Mouse (Mus musculus): ENCODE results near the gene Gm20388. TPM values are rescaled to one million over a fixed set of nuclear protein-coding genes. Genes with fewer than 3 reads are reported as not detected.

Gm20388 gene
- polyA plus RNA-seq, 1 experiment from 2014 or later, result not detected

DNA sequence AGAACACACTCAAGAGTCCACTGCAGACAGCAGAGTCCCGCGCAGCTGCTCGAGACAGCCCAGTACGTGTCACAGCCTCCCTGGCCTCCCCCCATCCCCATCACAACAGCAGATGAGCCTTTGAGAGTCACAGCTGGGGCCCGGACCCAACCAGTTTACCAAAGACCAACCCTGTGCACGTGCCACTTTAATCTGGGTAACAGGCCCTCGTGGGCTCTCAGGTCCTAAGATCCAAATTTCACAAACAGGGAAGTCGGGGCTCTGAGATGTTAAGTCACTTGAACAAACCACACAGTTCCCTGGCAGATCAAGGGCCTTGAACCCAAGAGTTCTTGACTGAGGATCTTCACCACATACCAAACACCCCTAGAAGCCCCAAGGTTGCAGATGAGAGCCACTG, 2010.9 kb downstream of the Gm20388 start:
- DNase-seq (ENCODE audit: low spot score), result no peak
- Histone ChIP-seq H3K9ac (ENCODE audit: low read length) (no peak overlapping the region), H3K4me1 (replicated peaks; ENCODE audit: control insufficient read depth, insufficient read depth) (peaks cover 2% of the 10 kb centered on the region; the same call in 1 of the 2 replicates)

DNA sequence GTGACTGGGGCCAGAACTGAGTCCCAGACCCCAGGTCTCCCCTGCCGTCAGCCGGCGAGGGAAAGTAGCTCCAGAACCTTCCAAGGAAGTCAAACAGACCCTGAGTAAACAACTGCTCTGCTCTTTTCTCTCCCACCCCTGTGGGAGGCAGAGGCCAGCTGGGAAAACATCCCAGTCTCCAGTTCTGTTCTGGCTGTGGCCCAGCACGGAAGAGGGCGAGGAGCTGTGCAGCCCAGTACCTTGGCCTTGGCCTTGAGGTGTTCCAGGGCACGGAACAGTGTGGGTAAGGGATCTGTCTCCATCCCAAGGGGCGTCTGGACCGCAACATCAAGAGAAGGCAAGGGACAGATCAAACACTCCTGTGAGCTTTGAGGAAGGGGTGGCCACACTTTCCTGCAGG, 2011.5 kb downstream of the Gm20388 start:
- WGBS, result 23% methylated on average over 8 of the region's 8 CpGs

More for the DNA sequence above, 2010.9 kb downstream of the Gm20388 start:
- Histone ChIP-seq H3K9me3 (ENCODE audit: control insufficient read depth, low read length) (no peaks in the 10 kb centered on the region), H3K36me3 (ENCODE audit: control insufficient read depth, insufficient read depth, low read length) (no peaks in the 10 kb centered on the region), H3K27ac (replicated peaks) (peak overlapping the region; percentile 70), H3K4me3 (ENCODE audit: low read depth, low read length) (no peak overlapping the region), H3K4me2 (replicated peaks; ENCODE audit: low read depth) (no peak overlapping the region), H3K27me3 (ENCODE audit: control insufficient read depth, insufficient read depth, low read length) (no peaks in the 10 kb centered on the region)
- no peak for ATAC-seq (ENCODE audit: low FRiP score, low TSS enrichment)
- WGBS, result 60% methylated on average over 8 of the region's 8 CpGs
- TF ChIP-seq CTCF (IDR thresholded peaks at IDR 0.05; ENCODE audit: low read depth) (no peak), EP300 (optimal IDR thresholded peaks at IDR 0.05) (no peak)

GRCm38 (mm10) chr8:121924681-121925080, 2014.0 kb downstream of the Gm20388 start:
- no peak overlapping the region for H3K9ac ChIP-seq (ENCODE audit: low read length)
- no peak overlapping the region for H3K4me3 ChIP-seq (ENCODE audit: low read depth, low read length)
- no peak overlapping the region for H3K27ac ChIP-seq (replicated peaks)
- DNase-seq (ENCODE audit: low spot score) (no peak), ATAC-seq (ENCODE audit: low FRiP score, low TSS enrichment) (no peak)
- H3K36me3 ChIP-seq (ENCODE audit: control insufficient read depth, insufficient read depth, low read length), result no peaks in the 10 kb centered on the region
- H3K4me1 ChIP-seq (replicated peaks; ENCODE audit: control insufficient read depth, insufficient read depth), result peaks cover 2% of the 10 kb centered on the region; the same call in 1 of the 2 replicates
- WGBS, result 82% methylated on average over 5 of the region's 5 CpGs
- TF ChIP-seq EP300 (optimal IDR thresholded peaks at IDR 0.05) (no peak), CTCF (IDR thresholded peaks at IDR 0.05; ENCODE audit: low read depth) (no peak)
- H3K4me2 ChIP-seq (replicated peaks; ENCODE audit: low read depth), result no peak overlapping the region
- no peaks in the 10 kb centered on the region for H3K27me3 ChIP-seq (ENCODE audit: control insufficient read depth, insufficient read depth, low read length)
- H3K9me3 ChIP-seq (ENCODE audit: control insufficient read depth, low read length), result no peaks in the 10 kb centered on the region

More for the DNA sequence above, 2011.5 kb downstream of the Gm20388 start:
- H3K4me1 ChIP-seq (replicated peaks; ENCODE audit: control insufficient read depth, insufficient read depth), result peaks cover 2% of the 10 kb centered on the region; the same call in 1 of the 2 replicates
- no peaks in the 10 kb centered on the region for H3K9me3 ChIP-seq (ENCODE audit: control insufficient read depth, low read length)
- TF ChIP-seq EP300 (optimal IDR thresholded peaks at IDR 0.05) (no peak), CTCF (IDR thresholded peaks at IDR 0.05; ENCODE audit: low read depth) (no peak)
- ATAC-seq (ENCODE audit: low FRiP score, low TSS enrichment) (peak; percentile 73), DNase-seq (ENCODE audit: low spot score) (peak; percentile 74)
- H3K27me3 ChIP-seq (ENCODE audit: control insufficient read depth, insufficient read depth, low read length), result no peaks in the 10 kb centered on the region
- H3K36me3 ChIP-seq (ENCODE audit: control insufficient read depth, insufficient read depth, low read length), result no peaks in the 10 kb centered on the region
- H3K4me3 ChIP-seq (ENCODE audit: low read depth, low read length), result no peak overlapping the region
- no peak overlapping the region for H3K4me2 ChIP-seq (replicated peaks; ENCODE audit: low read depth)
- H3K27ac ChIP-seq (replicated peaks), result peak overlapping the region; percentile 70
- no peak overlapping the region for H3K9ac ChIP-seq (ENCODE audit: low read length)

DNA sequence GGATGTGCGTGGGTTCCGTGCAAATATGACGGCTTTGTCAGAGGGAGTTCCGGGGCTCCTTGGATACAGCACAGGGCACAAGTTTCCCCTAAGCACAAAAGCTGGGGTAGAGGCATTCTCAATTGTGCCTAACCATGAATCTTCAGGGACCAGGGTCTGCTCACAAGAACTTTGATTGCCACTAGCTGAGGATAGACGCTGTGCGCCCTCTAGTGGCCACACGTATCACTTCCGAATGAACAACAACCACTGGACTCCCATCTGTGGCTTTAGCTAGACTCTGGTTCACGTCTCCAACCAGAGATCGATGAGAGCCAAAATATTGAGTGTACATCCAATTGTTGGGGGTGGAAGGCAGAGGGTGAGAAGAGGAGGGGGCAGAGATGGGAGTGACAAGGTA, 2015.0 kb downstream of the Gm20388 start:
- no peak overlapping the region for H3K4me3 ChIP-seq (ENCODE audit: low read depth, low read length)
- no peaks in the 10 kb centered on the region for H3K27me3 ChIP-seq (ENCODE audit: control insufficient read depth, insufficient read depth, low read length)
- no peaks in the 10 kb centered on the region for H3K36me3 ChIP-seq (ENCODE audit: control insufficient read depth, insufficient read depth, low read length)
- 30% methylated on average over 10 of the region's 10 CpGs for WGBS
- TF ChIP-seq EP300 (optimal IDR thresholded peaks at IDR 0.05) (no peak), CTCF (IDR thresholded peaks at IDR 0.05; ENCODE audit: low read depth) (peak; percentile 94)
- no peak overlapping the region for H3K9ac ChIP-seq (ENCODE audit: low read length)
- no peak for ATAC-seq (ENCODE audit: low FRiP score, low TSS enrichment)
- H3K9me3 ChIP-seq (ENCODE audit: control insufficient read depth, low read length), result no peaks in the 10 kb centered on the region
- DNase-seq (ENCODE audit: low spot score), result peak; percentile 79
- no peak overlapping the region for H3K27ac ChIP-seq (replicated peaks)
- H3K4me2 ChIP-seq (replicated peaks; ENCODE audit: low read depth), result no peak overlapping the region
- H3K4me1 ChIP-seq (replicated peaks; ENCODE audit: control insufficient read depth, insufficient read depth), result peaks cover 2% of the 10 kb centered on the region; the same call in 1 of the 2 replicates

- H3K4me1 ChIP-seq (replicated peaks; ENCODE audit: control insufficient read depth, insufficient read depth), result peaks cover 2% of the 10 kb centered on the region; the same call in 1 of the 2 replicates
- no peak overlapping the region for H3K9ac ChIP-seq (ENCODE audit: low read length)
- no peaks in the 10 kb centered on the region for H3K27me3 ChIP-seq (ENCODE audit: control insufficient read depth, insufficient read depth, low read length)
- H3K36me3 ChIP-seq (ENCODE audit: control insufficient read depth, insufficient read depth, low read length), result no peaks in the 10 kb centered on the region
- H3K27ac ChIP-seq (replicated peaks), result no peak overlapping the region
- ATAC-seq (ENCODE audit: low FRiP score, low TSS enrichment), result no peak
- no peaks in the 10 kb centered on the region for H3K9me3 ChIP-seq (ENCODE audit: control insufficient read depth, low read length)
- no peak for TF ChIP-seq EP300 (optimal IDR thresholded peaks at IDR 0.05)
- TF ChIP-seq CTCF (IDR thresholded peaks at IDR 0.05; ENCODE audit: low read depth), result no peak
- DNase-seq (ENCODE audit: low spot score), result no peak
- 54% methylated on average over 8 of the region's 8 CpGs for WGBS
- H3K4me3 ChIP-seq (ENCODE audit: low read depth, low read length), result no peak overlapping the region
- no peak overlapping the region for H3K4me2 ChIP-seq (replicated peaks; ENCODE audit: low read depth)
Measured at GRCm38 (mm10) chr8:121926266-121926665, 2015.6 kb downstream of the Gm20388 start.

- WGBS, result 26% methylated on average over 8 of the region's 8 CpGs
- Histone ChIP-seq H3K27me3 (ENCODE audit: control insufficient read depth, insufficient read depth, low read length) (no peaks in the 10 kb centered on the region), H3K36me3 (ENCODE audit: control insufficient read depth, insufficient read depth, low read length) (no peaks in the 10 kb centered on the region), H3K4me3 (ENCODE audit: low read depth, low read length) (no peak overlapping the region), H3K27ac (replicated peaks) (no peak overlapping the region), H3K9ac (ENCODE audit: low read length) (no peak overlapping the region), H3K4me2 (replicated peaks; ENCODE audit: low read depth) (no peak overlapping the region), H3K4me1 (replicated peaks; ENCODE audit: control insufficient read depth, insufficient read depth) (no peaks in the 10 kb centered on the region), H3K9me3 (ENCODE audit: control insufficient read depth, low read length) (no peaks in the 10 kb centered on the region)
- peak; percentile 66 for DNase-seq (ENCODE audit: low spot score)
- TF ChIP-seq EP300 (optimal IDR thresholded peaks at IDR 0.05) (no peak), CTCF (IDR thresholded peaks at IDR 0.05; ENCODE audit: low read depth) (peak; percentile 79)
- ATAC-seq (ENCODE audit: low FRiP score, low TSS enrichment), result peak; percentile 74
Measured at GRCm38 (mm10) chr8:121927316-121927715, 2016.7 kb downstream of the Gm20388 start.
